Mouse (Mus musculus): ENCODE results near the gene Chst13. TPM values are rescaled to one million over a fixed set of nuclear protein-coding genes. Genes with fewer than 3 reads are reported as not detected.
A peak's percentile ranks its signal among the peaks of the same experiment; 100 is the strongest.

Chst13 gene
- polyA plus RNA-seq (2014; fragmentation: Nextera tagmentation; extraction: Ambion mirVana) = not detected in 2 replicates

- Histone ChIP-seq H3K4me1 (replicated peaks; ENCODE audit: control insufficient read depth, insufficient read depth, low read length) (0 out of 2 replicates have a peak, but pooled peaks cover 5% of the 10 kb centered on the region), H3K4me2 (replicated peaks) (peak within 1 kb of the TSS; percentile 39), H3K9ac (no peak within 1 kb of the TSS), H3K9me3 (ENCODE audit: control insufficient read depth, low read length) (no peaks in the 10 kb centered on the region), H3K27ac (no peak within 1 kb of the TSS), H3K36me3 (replicated peaks; ENCODE audit: control insufficient read depth, insufficient read depth) (no peaks in the 10 kb centered on the region), H3K4me3 (replicated peaks; ENCODE audit: low read length) (no peak within 1 kb of the TSS), H3K27me3 (ENCODE audit: control insufficient read depth, insufficient read depth, low read length) (0 out of 2 replicates have a peak, but pooled peaks cover 11% of the 10 kb centered on the region)
- ATAC-seq (ENCODE audit: low FRiP score) = no peak
- no peak for DNase-seq (ENCODE audit: low spot score)
- WGBS = 4% methylated on average over 22 of the region's 22 CpGs
Measured at GRCm38 (mm10) chr6:90324991-90325390, at the start of gene Chst13. Gene Chst13 (minus strand): TSS chr6:90325185.

DNA sequence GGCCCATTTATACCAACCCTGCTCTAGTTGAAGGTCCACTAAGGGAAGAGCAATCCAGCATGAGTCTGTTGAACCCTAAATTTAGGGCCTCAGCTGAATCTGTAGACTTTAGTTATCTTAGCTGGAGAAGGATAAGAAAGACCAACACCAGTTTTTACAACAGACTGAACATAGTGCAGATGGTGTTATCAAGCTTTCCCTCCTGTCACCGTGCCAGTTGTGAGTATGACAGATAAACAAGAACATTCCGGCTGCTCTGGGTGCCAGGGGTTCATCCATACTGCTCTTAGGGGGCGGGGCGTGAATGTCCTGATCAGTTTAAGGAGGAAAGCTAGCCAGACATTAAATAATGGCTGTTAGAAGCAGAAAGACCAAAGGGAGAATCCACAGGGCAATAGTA is 49.7 kb upstream of the Chst13 start:
- H3K36me3 ChIP-seq (replicated peaks; ENCODE audit: control insufficient read depth, insufficient read depth) = peaks cover 76% of the 10 kb centered on the region

GRCm38 (mm10) chr6:90369725-90370553 is 45.0 kb upstream of the Chst13 start:
- Histone ChIP-seq H3K4me3 (replicated peaks; ENCODE audit: low read length) (peak overlapping the region; percentile 98), H3K36me3 (replicated peaks; ENCODE audit: control insufficient read depth, insufficient read depth) (peaks cover 30% of the 10 kb centered on the region), H3K4me2 (replicated peaks) (peak overlapping the region; percentile 96), H3K27me3 (ENCODE audit: control insufficient read depth, insufficient read depth, low read length) (no peaks in the 10 kb centered on the region), H3K27ac (peak overlapping the region; percentile 84), H3K9ac (peak overlapping the region; percentile 92), H3K9me3 (ENCODE audit: control insufficient read depth, low read length) (no peaks in the 10 kb centered on the region), H3K4me1 (replicated peaks; ENCODE audit: control insufficient read depth, insufficient read depth, low read length) (peaks cover 25% of the 10 kb centered on the region)
- peak; percentile 25 for DNase-seq (ENCODE audit: low spot score)
- ATAC-seq (ENCODE audit: low FRiP score) = peak; percentile 83
- WGBS = under 1% methylated on average over 84 of the region's 98 CpGs

More for the DNA sequence above, 49.7 kb upstream of the Chst13 start:
- no peak overlapping the region for H3K9ac ChIP-seq
- ATAC-seq (ENCODE audit: low FRiP score) (no peak), DNase-seq (ENCODE audit: low spot score) (no peak)
- no peaks in the 10 kb centered on the region for H3K9me3 ChIP-seq (ENCODE audit: control insufficient read depth, low read length)
- 96% methylated on average over 4 of the region's 4 CpGs for WGBS
- no peak overlapping the region for H3K4me2 ChIP-seq (replicated peaks)
- no peaks in the 10 kb centered on the region for H3K27me3 ChIP-seq (ENCODE audit: control insufficient read depth, insufficient read depth, low read length)
- H3K4me1 ChIP-seq (replicated peaks; ENCODE audit: control insufficient read depth, insufficient read depth, low read length) = peaks cover 25% of the 10 kb centered on the region
- no peak overlapping the region for H3K27ac ChIP-seq
- no peak overlapping the region for H3K4me3 ChIP-seq (replicated peaks; ENCODE audit: low read length)

- Histone ChIP-seq H3K27ac (peak within 1 kb of the TSS; percentile 84), H3K9ac (peak within 1 kb of the TSS; percentile 92), H3K4me3 (replicated peaks; ENCODE audit: low read length) (peak within 1 kb of the TSS; percentile 98), H3K36me3 (replicated peaks; ENCODE audit: control insufficient read depth, insufficient read depth) (peaks cover 23% of the 10 kb centered on the region), H3K4me1 (replicated peaks; ENCODE audit: control insufficient read depth, insufficient read depth, low read length) (peaks cover 25% of the 10 kb centered on the region), H3K27me3 (ENCODE audit: control insufficient read depth, insufficient read depth, low read length) (no peaks in the 10 kb centered on the region), H3K4me2 (replicated peaks) (peak within 1 kb of the TSS; percentile 96), H3K9me3 (ENCODE audit: control insufficient read depth, low read length) (no peaks in the 10 kb centered on the region)
- DNase-seq (ENCODE audit: low spot score) = peak; percentile 99
- WGBS = 6% methylated on average over 41 of the region's 41 CpGs
- ATAC-seq (ENCODE audit: low FRiP score) = peak; percentile 97
Measured at GRCm38 (mm10) chr6:90368976-90369724, 44.2 kb upstream of the Chst13 start, which contains the start of gene Zxdc. Gene Zxdc (plus strand): TSS chr6:90369492.

GRCm38 (mm10) chr6:90363301-90363700 is 38.3 kb upstream of the Chst13 start:
- no peaks in the 10 kb centered on the region for H3K9me3 ChIP-seq (ENCODE audit: control insufficient read depth, low read length)
- no peaks in the 10 kb centered on the region; the same call in 1 of the 2 replicates for H3K4me1 ChIP-seq (replicated peaks; ENCODE audit: control insufficient read depth, insufficient read depth, low read length)
- ATAC-seq (ENCODE audit: low FRiP score) (no peak), DNase-seq (ENCODE audit: low spot score) (no peak)
- no peak overlapping the region for H3K4me3 ChIP-seq (replicated peaks; ENCODE audit: low read length)
- no peak overlapping the region for H3K4me2 ChIP-seq (replicated peaks)
- no peak overlapping the region for H3K9ac ChIP-seq
- H3K36me3 ChIP-seq (replicated peaks; ENCODE audit: control insufficient read depth, insufficient read depth) = no peaks in the 10 kb centered on the region
- WGBS = 86% methylated on average over 5 of the region's 5 CpGs
- H3K27ac ChIP-seq = no peak overlapping the region
- no peaks in the 10 kb centered on the region for H3K27me3 ChIP-seq (ENCODE audit: control insufficient read depth, insufficient read depth, low read length)

- no peak overlapping the region for H3K4me3 ChIP-seq (replicated peaks; ENCODE audit: low read length)
- 89% methylated on average over 6 of the region's 6 CpGs for WGBS
- H3K9ac ChIP-seq = no peak overlapping the region
- ATAC-seq (ENCODE audit: low FRiP score) (no peak), DNase-seq (ENCODE audit: low spot score) (no peak)
- H3K9me3 ChIP-seq (ENCODE audit: control insufficient read depth, low read length) = no peaks in the 10 kb centered on the region
- H3K27me3 ChIP-seq (ENCODE audit: control insufficient read depth, insufficient read depth, low read length) = no peaks in the 10 kb centered on the region
- H3K27ac ChIP-seq = no peak overlapping the region
- H3K4me1 ChIP-seq (replicated peaks; ENCODE audit: control insufficient read depth, insufficient read depth, low read length) = no peaks in the 10 kb centered on the region; the same call in 1 of the 2 replicates
- no peaks in the 10 kb centered on the region for H3K36me3 ChIP-seq (replicated peaks; ENCODE audit: control insufficient read depth, insufficient read depth)
- H3K4me2 ChIP-seq (replicated peaks) = no peak overlapping the region
Measured at GRCm38 (mm10) chr6:90360922-90361614, 36.1 kb upstream of the Chst13 start.

DNA sequence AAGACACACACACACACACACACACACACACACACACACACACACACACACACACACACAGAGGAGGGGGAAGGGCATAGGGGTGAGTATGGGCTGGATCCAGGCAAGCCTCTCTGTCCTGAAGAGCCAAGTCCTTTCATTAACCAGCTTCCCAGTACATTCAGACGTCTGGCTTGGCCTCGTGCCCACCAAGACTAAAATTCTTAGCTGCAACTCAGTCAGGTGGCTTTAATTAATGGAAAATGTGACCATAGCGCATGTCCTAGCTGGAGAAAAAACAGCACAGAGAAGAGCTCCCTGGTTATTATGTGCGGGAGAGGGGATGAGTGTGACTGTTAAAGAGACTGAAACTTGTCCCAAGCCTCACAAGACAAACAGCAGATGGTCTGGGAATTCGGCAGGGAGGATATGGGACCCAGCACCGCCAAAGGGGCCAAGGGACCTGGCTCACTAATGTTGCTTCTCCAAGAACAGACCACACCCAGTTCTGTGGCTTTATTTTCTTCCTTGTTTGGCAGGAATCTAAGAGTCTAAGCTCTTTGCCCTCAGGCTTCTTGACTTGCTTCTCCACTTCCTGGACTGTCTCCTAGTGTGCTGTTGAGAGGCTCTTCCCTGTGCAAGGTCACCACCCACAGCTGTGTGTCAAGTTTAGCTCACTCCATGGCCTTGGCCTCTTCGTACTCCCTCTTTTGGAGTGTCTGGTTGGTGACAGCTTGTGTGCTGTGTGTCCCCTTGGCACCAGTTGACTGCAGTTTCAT is 35.2 kb upstream of the Chst13 start:
- peak; percentile 46 for DNase-seq (ENCODE audit: low spot score)
- ATAC-seq (ENCODE audit: low FRiP score) = no peak
- no peak overlapping the region for H3K4me2 ChIP-seq (replicated peaks)
- H3K9ac ChIP-seq = no peak overlapping the region
- WGBS = 55% methylated on average over 7 of the region's 7 CpGs
- no peaks in the 10 kb centered on the region for H3K9me3 ChIP-seq (ENCODE audit: control insufficient read depth, low read length)
- H3K36me3 ChIP-seq (replicated peaks; ENCODE audit: control insufficient read depth, insufficient read depth) = no peaks in the 10 kb centered on the region
- H3K4me1 ChIP-seq (replicated peaks; ENCODE audit: control insufficient read depth, insufficient read depth, low read length) = no peaks in the 10 kb centered on the region; the same call in 1 of the 2 replicates
- no peaks in the 10 kb centered on the region for H3K27me3 ChIP-seq (ENCODE audit: control insufficient read depth, insufficient read depth, low read length)
- H3K27ac ChIP-seq = no peak overlapping the region
- H3K4me3 ChIP-seq (replicated peaks; ENCODE audit: low read length) = no peak overlapping the region

GRCm38 (mm10) chr6:90359445-90359844 is 34.5 kb upstream of the Chst13 start:
- Histone ChIP-seq H3K4me2 (replicated peaks) (no peak overlapping the region), H3K27ac (no peak overlapping the region), H3K27me3 (ENCODE audit: control insufficient read depth, insufficient read depth, low read length) (no peaks in the 10 kb centered on the region), H3K4me1 (replicated peaks; ENCODE audit: control insufficient read depth, insufficient read depth, low read length) (no peaks in the 10 kb centered on the region; the same call in 1 of the 2 replicates), H3K4me3 (replicated peaks; ENCODE audit: low read length) (no peak overlapping the region), H3K9ac (no peak overlapping the region), H3K36me3 (replicated peaks; ENCODE audit: control insufficient read depth, insufficient read depth) (no peaks in the 10 kb centered on the region), H3K9me3 (ENCODE audit: control insufficient read depth, low read length) (no peaks in the 10 kb centered on the region)
- no peak for ATAC-seq (ENCODE audit: low FRiP score)
- WGBS = 59% methylated on average over 2 of the region's 2 CpGs
- DNase-seq (ENCODE audit: low spot score) = no peak

Measured in hindbrain, embryonic 14.5 days (tissue).